Mouse (Mus musculus): ENCODE results near the gene Gm8005.
"Not testable (repeated sequence)": the region's sequence is repeated elsewhere in the genome, so short reads cannot be mapped to it uniquely, and the experiment has no call there.

Gm8005 gene

DNA sequence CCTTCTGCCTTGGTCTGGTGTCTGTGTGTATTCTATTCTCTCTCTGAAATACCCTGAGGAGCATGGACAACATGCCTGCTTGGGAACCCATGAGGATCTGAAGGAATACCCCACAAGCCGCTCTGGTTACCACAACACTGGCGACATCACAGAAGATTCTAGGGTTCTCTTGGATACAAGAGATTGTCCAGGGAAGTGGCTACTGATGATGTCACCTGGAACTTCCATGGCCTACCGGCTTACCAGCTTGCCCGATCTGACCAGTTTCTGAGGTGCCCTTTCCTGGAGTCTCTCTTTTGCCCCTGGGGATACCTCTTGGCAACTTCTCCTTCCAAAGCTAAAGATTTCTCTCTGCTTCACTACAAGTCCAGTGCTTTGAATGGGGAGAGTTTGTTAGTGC lies at the start of gene Gm8005:
Gene Gm8005, minus strand, starts transcription at position 101 of the 400 bp plus-strand sequence.
- H3K27me3 ChIP-seq (ENCODE audit: insufficient read depth, low read length); H3K4me3 ChIP-seq (replicated peaks; ENCODE audit: low read length); H3K4me1 ChIP-seq (replicated peaks; ENCODE audit: low read depth, low read length): not testable (repeated sequence)

DNA sequence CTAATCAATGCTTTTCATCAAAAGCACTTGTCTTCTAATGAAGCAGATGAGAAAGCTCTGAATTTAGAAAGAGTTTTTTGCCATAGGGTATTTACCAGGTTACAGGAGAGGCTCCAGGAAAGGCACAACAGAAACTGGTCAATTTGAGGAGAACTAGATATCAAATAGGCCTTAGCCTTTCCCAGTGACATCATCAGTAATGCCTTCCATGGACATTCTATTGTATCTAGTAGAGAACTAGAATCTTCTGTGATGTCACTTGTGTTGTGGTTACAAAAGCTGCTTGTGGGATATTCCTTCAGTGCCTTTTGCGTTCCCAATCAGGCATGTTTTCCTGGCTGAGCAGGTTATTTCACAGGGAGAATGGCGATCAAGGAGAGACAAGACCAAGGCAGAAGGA lies 24.1 kb upstream of the Gm8005 start, which contains the start of gene Gm8011:
Gene Gm8011, plus strand, starts transcription at position 301 of the 400 bp plus-strand sequence.
- not testable (repeated sequence) for H3K4me3 ChIP-seq (replicated peaks; ENCODE audit: low read length); H3K36me3 ChIP-seq (ENCODE audit: insufficient read depth, low read length); H3K4me1 ChIP-seq (replicated peaks; ENCODE audit: low read depth, low read length); H3K9me3 ChIP-seq (ENCODE audit: low read length); H3K27me3 ChIP-seq (ENCODE audit: insufficient read depth, low read length)

More for the DNA sequence above, at the start of gene Gm8005:
- H3K9me3 ChIP-seq (ENCODE audit: low read length); H3K36me3 ChIP-seq (ENCODE audit: insufficient read depth, low read length): not testable (repeated sequence)
